Mouse (Mus musculus): ENCODE results near the gene Grsf1. TPM values are rescaled to one million over a fixed set of nuclear protein-coding genes. Genes with fewer than 3 reads are reported as not detected.

Gene Grsf1
- polyA plus RNA-seq, 1 experiment from 2014 or later: 127 TPM

GRCm38 (mm10) chr5:88674703-88675442 lies 1.1 kb downstream of the Grsf1 start:
- no peak for TF ChIP-seq CTCF (IDR thresholded peaks at IDR 0.05)
- ChIA-PET CTCF (no interaction called here), POLR2A (interaction anchor here (1.0 to 1.5 kb wide), 4 partner anchors 12 to 109 kb away, joined by 3 to 6 read pairs (median 4); partner anchors contain the start of gene Mob1b)
- ATAC-seq (peak; percentile 56), DNase-seq (ENCODE audit: low read depth, low spot score) (no peak)
- in situ Hi-C loops (cut with MboI; ENCODE audit: low pct_unique_long_range_greater_than_20kb): no loop called here
- H3K27me3 ChIP-seq: no peaks in the 10 kb centered on the region

GRCm38 (mm10) chr5:88663875-88664274 lies 12.1 kb downstream of the Grsf1 start:
- POLR2A ChIA-PET: interaction anchor here (1.1 kb wide), 1 partner anchor 11 kb away, joined by 3 read pairs; no protein-coding TSS in a partner anchor
- ATAC-seq (no peak), DNase-seq (ENCODE audit: low read depth, low spot score) (no peak)
- in situ Hi-C loops (cut with MboI; ENCODE audit: low pct_unique_long_range_greater_than_20kb): no loop called here
- H3K27me3 ChIP-seq: no peaks in the 10 kb centered on the region
- CTCF ChIA-PET: interaction anchor here (0.9 to 1.5 kb wide), 3 partner anchors 8 to 17 kb away, joined by 3 to 4 read pairs (median 4); no protein-coding TSS in a partner anchor
- no peak for TF ChIP-seq CTCF (IDR thresholded peaks at IDR 0.05)

- ChIA-PET POLR2A (interaction anchor here (1.1 kb wide), 1 partner anchor 12 kb away, joined by 3 read pairs; no protein-coding TSS in a partner anchor), CTCF (no interaction called here)
Measured at GRCm38 (mm10) chr5:88663151-88663550, 12.8 kb downstream of the Grsf1 start.

GRCm38 (mm10) chr5:88657868-88658267 lies 18.1 kb downstream of the Grsf1 start:
- no peak for TF ChIP-seq CTCF (IDR thresholded peaks at IDR 0.05)
- ATAC-seq (no peak), DNase-seq (ENCODE audit: low read depth, low spot score) (no peak)
- CTCF ChIA-PET: interaction anchor here (1.6 kb wide), 1 partner anchor 27 kb away, joined by 3 read pairs; no protein-coding TSS in a partner anchor
- no peaks in the 10 kb centered on the region for H3K27me3 ChIP-seq
- POLR2A ChIA-PET: interaction anchor here (0.9 kb wide), 1 partner anchor 15 kb away, joined by 3 read pairs; no protein-coding TSS in a partner anchor
- in situ Hi-C loops (cut with MboI; ENCODE audit: low pct_unique_long_range_greater_than_20kb): no loop called here

More at GRCm38 (mm10) chr5:88663151-88663550, 12.8 kb downstream of the Grsf1 start:
- DNase-seq (ENCODE audit: low read depth, low spot score) (no peak), ATAC-seq (no peak)
- H3K27me3 ChIP-seq: no peaks in the 10 kb centered on the region
- TF ChIP-seq CTCF (IDR thresholded peaks at IDR 0.05): no peak
- in situ Hi-C loops (cut with MboI; ENCODE audit: low pct_unique_long_range_greater_than_20kb): no loop called here

DNA sequence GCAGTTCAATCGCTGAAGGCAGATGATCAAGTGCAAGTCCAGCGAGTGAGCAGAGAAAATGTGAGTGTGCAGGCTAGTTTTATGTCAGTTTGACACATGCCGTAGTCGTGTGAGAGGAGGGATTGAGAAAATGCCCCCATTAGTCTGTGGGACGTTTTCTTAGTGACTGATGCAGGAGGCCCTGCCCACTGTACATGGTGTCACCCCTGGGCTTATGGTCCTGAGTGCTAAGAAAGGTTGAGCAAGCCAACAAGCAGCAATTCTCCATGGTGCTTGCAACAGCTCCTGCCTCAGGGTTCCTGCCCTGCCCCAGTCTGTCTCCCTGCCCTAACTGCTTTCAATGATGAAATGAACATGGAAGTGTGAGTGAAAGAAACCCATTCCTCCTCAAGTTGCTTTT lies 23.4 kb downstream of the Grsf1 start:
- POLR2A ChIA-PET: no interaction called here
- in situ Hi-C loops (cut with MboI; ENCODE audit: low pct_unique_long_range_greater_than_20kb): no loop called here

DNA sequence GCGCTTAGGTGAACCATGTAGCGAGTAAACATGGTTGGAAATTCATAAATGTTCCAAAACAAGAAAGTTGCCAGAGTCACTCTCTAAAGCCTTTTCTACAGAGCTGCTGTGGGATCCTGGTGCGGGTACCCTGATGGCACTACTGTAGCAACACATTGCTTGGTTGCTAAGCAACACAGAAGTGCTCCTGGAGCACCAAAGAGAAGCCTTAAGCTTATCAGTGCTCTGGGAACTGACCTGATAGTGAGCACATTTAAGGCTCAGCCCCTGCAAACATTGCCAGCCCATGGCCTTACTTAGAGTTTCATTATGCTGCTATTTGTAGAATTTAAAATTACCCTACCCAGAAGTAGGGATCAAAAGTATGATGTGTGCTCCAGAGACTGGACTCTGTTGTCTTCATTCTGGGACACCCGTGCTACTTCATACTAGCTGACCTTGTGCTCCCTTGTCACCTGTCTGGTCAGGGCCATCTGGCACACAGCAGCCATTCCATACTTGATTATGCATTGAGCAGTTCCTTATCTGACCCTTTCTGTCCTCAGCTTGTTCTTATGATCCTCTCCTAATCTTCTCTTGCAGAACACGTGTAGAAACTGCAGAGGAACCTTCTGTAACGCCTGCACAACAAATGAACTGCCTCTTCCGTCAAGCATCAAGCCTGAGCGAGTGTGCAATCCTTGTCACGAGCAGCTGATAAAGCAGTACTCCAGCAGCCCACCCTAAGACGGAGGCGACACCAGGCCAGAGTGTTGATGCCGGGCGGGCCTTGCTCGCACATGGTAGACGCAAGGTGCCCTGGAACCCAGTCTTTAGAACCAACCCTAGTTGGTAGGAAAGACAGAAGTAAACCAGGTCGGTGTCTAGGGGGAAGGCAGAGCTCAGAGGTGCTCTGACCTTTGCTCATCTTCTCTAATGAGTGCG lies 26.5 kb downstream of the Grsf1 start:
- ATAC-seq (no peak), DNase-seq (ENCODE audit: low read depth, low spot score) (no peak)
- ChIA-PET POLR2A (no interaction called here), CTCF (interaction anchor here (1.9 kb wide), 1 partner anchor 10 kb away, joined by 4 read pairs; no protein-coding TSS in a partner anchor)
- H3K27me3 ChIP-seq: no peaks in the 10 kb centered on the region
- TF ChIP-seq CTCF (IDR thresholded peaks at IDR 0.05): no peak
- in situ Hi-C loops (cut with MboI; ENCODE audit: low pct_unique_long_range_greater_than_20kb): no loop called here

More for the DNA sequence above, 23.4 kb downstream of the Grsf1 start:
- H3K27me3 ChIP-seq: no peaks in the 10 kb centered on the region
- no peak for TF ChIP-seq CTCF (IDR thresholded peaks at IDR 0.05)
- ATAC-seq (no peak), DNase-seq (ENCODE audit: low read depth, low spot score) (no peak)
- CTCF ChIA-PET: interaction anchor here (1.2 kb wide), 1 partner anchor 20 kb away, joined by 3 read pairs; no protein-coding TSS in a partner anchor

DNA sequence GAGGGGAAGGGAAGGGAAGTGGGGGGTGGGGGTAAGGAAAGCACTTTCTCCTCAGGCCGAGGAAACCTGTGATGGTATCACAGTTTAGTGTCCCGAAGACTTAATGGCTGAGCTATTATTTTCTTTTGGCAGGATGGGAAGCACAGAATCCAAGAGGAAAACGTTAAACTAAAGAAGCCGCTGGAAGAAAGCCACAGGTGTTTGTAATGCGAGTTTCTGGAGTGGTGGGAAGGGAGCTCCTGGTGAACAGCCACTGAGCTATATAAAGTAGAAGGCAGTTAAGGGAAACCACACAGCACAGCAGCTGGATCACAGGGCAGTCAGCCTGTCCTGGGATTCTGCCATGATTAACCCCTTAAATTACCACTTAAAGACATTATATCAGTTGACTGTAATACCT lies 30.6 kb downstream of the Grsf1 start:
- ChIA-PET CTCF (interaction anchor here (0.8 to 2.1 kb wide), 4 partner anchors 22 to 82 kb away, joined by 3 to 10 read pairs (median 4); partner anchors contain the start of gene Mob1b), POLR2A (interaction anchor here (0.7 kb wide), 1 partner anchor 21 kb away, joined by 3 read pairs; no protein-coding TSS in a partner anchor)
- H3K27me3 ChIP-seq: no peaks in the 10 kb centered on the region
- DNase-seq (ENCODE audit: low read depth, low spot score): peak; percentile 41
- in situ Hi-C loops (cut with MboI; ENCODE audit: low pct_unique_long_range_greater_than_20kb): no loop called here
- no peak for TF ChIP-seq CTCF (IDR thresholded peaks at IDR 0.05)
- no peak for ATAC-seq

DNA sequence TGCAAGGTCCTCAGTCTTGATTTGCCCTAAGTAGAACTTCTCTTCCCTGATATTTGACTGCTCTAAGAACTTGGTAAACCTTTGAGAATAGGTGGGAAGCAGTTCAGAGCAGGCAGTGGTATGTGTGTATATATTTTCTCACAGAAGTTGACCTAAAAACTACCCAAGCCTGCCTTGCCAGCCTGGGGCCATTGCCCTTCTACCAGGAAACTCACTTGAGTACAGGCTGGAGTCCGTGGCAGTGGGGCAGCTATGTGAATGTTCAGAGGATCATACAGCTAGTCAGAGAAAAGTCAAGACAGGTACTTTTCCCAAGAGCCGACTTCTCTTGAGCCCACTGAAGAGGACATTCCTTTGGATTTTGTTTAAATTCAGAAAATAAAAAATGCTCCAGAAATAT lies 31.1 kb downstream of the Grsf1 start:
- POLR2A ChIA-PET: no interaction called here
- in situ Hi-C loops (cut with MboI; ENCODE audit: low pct_unique_long_range_greater_than_20kb): no loop called here
- ATAC-seq (no peak), DNase-seq (ENCODE audit: low read depth, low spot score) (no peak)
- TF ChIP-seq CTCF (IDR thresholded peaks at IDR 0.05): no peak
- CTCF ChIA-PET: interaction anchor here (0.8 to 2.1 kb wide), 3 partner anchors 22 to 77 kb away, joined by 3 to 10 read pairs (median 4); partner anchors contain the start of gene Mob1b
- no peaks in the 10 kb centered on the region for H3K27me3 ChIP-seq

GRCm38 (mm10) chr5:88643491-88643890 lies 32.5 kb downstream of the Grsf1 start:
- CTCF ChIA-PET: interaction anchor here (0.6 to 1.3 kb wide), 3 partner anchors 12 to 725 kb away, joined by 3 to 4 read pairs (median 4); no protein-coding TSS in a partner anchor
- in situ Hi-C loops (cut with MboI; ENCODE audit: low pct_unique_long_range_greater_than_20kb): no loop called here
- no peaks in the 10 kb centered on the region for H3K27me3 ChIP-seq
- POLR2A ChIA-PET: no interaction called here
- TF ChIP-seq CTCF (IDR thresholded peaks at IDR 0.05): no peak
- DNase-seq (ENCODE audit: low read depth, low spot score): no peak
- ATAC-seq: no peak

DNA sequence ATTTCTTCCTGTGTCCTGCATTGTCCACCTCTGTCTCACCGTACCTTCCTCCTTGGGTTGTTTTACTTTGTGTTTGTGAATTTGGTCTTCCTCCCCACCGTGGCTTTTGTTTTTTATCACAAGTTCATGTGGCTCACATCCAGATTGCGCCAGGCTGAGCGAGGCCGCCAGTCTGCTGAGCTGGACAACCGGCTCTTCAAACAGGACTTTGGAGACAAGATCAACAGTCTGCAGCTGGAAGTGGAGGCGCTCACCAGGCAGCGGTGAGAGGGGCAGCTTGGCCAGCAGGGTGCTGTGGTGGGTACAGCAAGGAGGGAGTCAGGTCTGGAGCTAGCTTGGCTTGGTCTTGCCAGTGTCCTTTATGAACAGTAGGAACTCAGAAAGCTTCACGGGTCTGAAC lies 33.2 kb downstream of the Grsf1 start:
- ChIA-PET CTCF (interaction anchor here (1.3 kb wide), 1 partner anchor 13 kb away, joined by 4 read pairs; no protein-coding TSS in a partner anchor), POLR2A (no interaction called here)
- in situ Hi-C loops (cut with MboI; ENCODE audit: low pct_unique_long_range_greater_than_20kb): no loop called here
- H3K27me3 ChIP-seq: no peaks in the 10 kb centered on the region
- DNase-seq (ENCODE audit: low read depth, low spot score): no peak
- TF ChIP-seq CTCF (IDR thresholded peaks at IDR 0.05): no peak
- ATAC-seq: no peak

Data from Patski (cell line).